Mouse (Mus musculus) thymus, adult 2 months (tissue): ENCODE data around the gene Pfkl.

Experiments
- CTCF ChIP-seq: fragments of 200-500 bp; IDR thresholded peaks from 2 replicates; pipeline ENCODE4 v1.5.1; 2012; ENCODE audit warnings: mild to moderate bottlenecking, control low read depth, low read length, moderate library complexity, borderline replicate concordance; ENCODE audit not compliant: control insufficient read depth, poor library complexity, insufficient read depth; ENCODE audit errors: extremely low read depth
- POLR2A ChIP-seq: fragments of 200-500 bp; IDR thresholded peaks from 2 replicates; pipeline ENCODE4 v1.6.1; 2012; ENCODE audit warnings: mild to moderate bottlenecking, low read length, control low read depth, moderate library complexity; ENCODE audit not compliant: control insufficient read depth, poor library complexity, insufficient read depth; ENCODE audit errors: extremely low read depth

DNA sequence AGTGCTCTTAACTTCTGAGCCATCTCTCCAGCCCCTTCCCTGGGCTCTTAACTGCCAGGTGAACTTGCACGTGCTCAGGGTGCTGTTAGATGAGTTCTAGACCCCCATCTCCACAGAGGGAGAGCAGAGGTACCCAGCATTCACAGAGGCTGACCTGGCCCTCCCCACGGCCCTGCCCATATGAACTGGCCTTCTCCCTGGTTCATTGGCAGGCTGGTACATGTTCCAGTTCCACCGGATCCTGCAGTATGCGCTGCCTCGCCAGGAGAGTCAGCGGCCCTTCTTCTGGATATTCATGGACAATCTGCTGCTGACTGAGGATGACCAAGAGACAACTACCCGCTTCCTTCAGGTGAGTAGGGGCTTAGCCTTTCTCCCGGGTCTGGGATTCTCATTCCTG, 47.2 kb upstream of the Pfkl start:
- TF ChIP-seq CTCF (no peak), POLR2A (no peak)
